Mouse (Mus musculus) limb, embryonic 13.5 days (tissue): ENCODE data around the gene Srl. TPM values are rescaled to one million over a fixed set of nuclear protein-coding genes. Genes with fewer than 3 reads are reported as not detected.

Experiments
- ATAC-seq: fragments of 200-750 bp; cut with Nextera tagmentation; 2 replicates; pipeline ENCODE4 v1.8.0; 2017; ENCODE audit warnings: low read depth, moderate number of reproducible peaks, moderate TSS enrichment; ENCODE audit not compliant: low FRiP score
- H3K27ac ChIP-seq: fragments of 300-500 bp; sonication (generic); 2 replicates; pipeline ENCODE4 v1.5.1; 2015; ENCODE audit warnings: inconsistent platforms, mild to moderate bottlenecking, moderate library complexity
- H3K27me3 ChIP-seq: fragments of 300-500 bp; sonication (generic); 2 replicates; pipeline ENCODE4 v1.6.1; 2015; ENCODE audit warnings: mild to moderate bottlenecking, inconsistent platforms
- H3K36me3 ChIP-seq: fragments of 300-500 bp; sonication (generic); 2 replicates; pipeline ENCODE4 v1.6.1; 2015; ENCODE audit warnings: inconsistent platforms, mild to moderate bottlenecking, moderate library complexity
- H3K4me1 ChIP-seq: fragments of 300-500 bp; sonication (generic); 2 replicates; pipeline ENCODE4 v1.6.1; 2015; ENCODE audit warnings: inconsistent platforms
- H3K4me2 ChIP-seq: fragments of 300-500 bp; sonication (generic); replicated peaks from 2 replicates; pipeline ENCODE4 v1.6.1; 2015; ENCODE audit warnings: inconsistent platforms, mild to moderate bottlenecking, moderate library complexity
- H3K4me3 ChIP-seq: fragments of 300-500 bp; sonication (generic); 2 replicates; pipeline ENCODE4 v1.5.1; 2015; ENCODE audit warnings: moderate library complexity, mild to moderate bottlenecking, inconsistent platforms
- H3K9ac ChIP-seq: fragments of 300-500 bp; sonication (generic); 2 replicates; pipeline ENCODE4 v1.6.1; 2015; ENCODE audit warnings: mild to moderate bottlenecking, inconsistent platforms
- H3K9me3 ChIP-seq: fragments of 300-500 bp; sonication (generic); 2 replicates; pipeline ENCODE4 v1.6.1; 2016; ENCODE audit warnings: inconsistent platforms
- WGBS: fragments of 180-500 bp; shearing (Covaris S2); methylation state at CpG from one replicate; pipeline ENCODE4 v1.1.7; 2015; 5-methylcytosine and 5-hydroxymethylcytosine counted together
- polyA plus RNA-seq: library from polyadenylated mRNA; unstranded; fragments of >200 nt; fragmentation: Nextera tagmentation; extraction: Ambion mirVana; gene quantifications from 2 replicates; pipeline ENCODE4 v1.2.1, GENCODE M21; 2015

Gene Srl
- polyA plus RNA-seq, 1 experiment from 2014 or later = 41.8 TPM

GRCm38 (mm10) chr16:4506181-4506580 is 35.4 kb downstream of the Srl start:
- no peak overlapping the region for H3K27ac ChIP-seq
- ATAC-seq = no peak
- H3K4me2 ChIP-seq = no peak overlapping the region
- H3K9me3 ChIP-seq = no peaks in the 10 kb centered on the region
- H3K9ac ChIP-seq = no peak overlapping the region
- H3K27me3 ChIP-seq = no peaks in the 10 kb centered on the region
- H3K4me1 ChIP-seq = no peaks in the 10 kb centered on the region
- H3K36me3 ChIP-seq = no peaks in the 10 kb centered on the region
- no peak overlapping the region for H3K4me3 ChIP-seq
- WGBS = 74% methylated on average over 3 of the region's 3 CpGs

GRCm38 (mm10) chr16:4503495-4503894 is 38.1 kb downstream of the Srl start:
- H3K27me3 ChIP-seq = no peaks in the 10 kb centered on the region
- no peaks in the 10 kb centered on the region for H3K9me3 ChIP-seq
- no peak overlapping the region for H3K9ac ChIP-seq
- H3K4me2 ChIP-seq = no peak overlapping the region
- WGBS = 100% methylated on average over 1 of the region's 1 CpGs
- H3K36me3 ChIP-seq = no peaks in the 10 kb centered on the region
- no peak for ATAC-seq
- no peak overlapping the region for H3K4me3 ChIP-seq
- no peak overlapping the region for H3K27ac ChIP-seq
- no peaks in the 10 kb centered on the region for H3K4me1 ChIP-seq

GRCm38 (mm10) chr16:4502568-4502967 is 39.0 kb downstream of the Srl start:
- H3K4me1 ChIP-seq = no peaks in the 10 kb centered on the region
- no peak for ATAC-seq

GRCm38 (mm10) chr16:4501703-4502102 is 39.9 kb downstream of the Srl start:
- H3K9ac ChIP-seq = no peak overlapping the region
- 79% methylated on average over 3 of the region's 3 CpGs for WGBS
- H3K36me3 ChIP-seq = 0 out of 2 replicates have a peak, but pooled peaks cover 5% of the 10 kb centered on the region
- no peak overlapping the region for H3K4me2 ChIP-seq
- ATAC-seq = no peak
- no peaks in the 10 kb centered on the region for H3K4me1 ChIP-seq
- H3K27ac ChIP-seq = no peak overlapping the region
- H3K4me3 ChIP-seq = no peak overlapping the region
- H3K27me3 ChIP-seq = no peaks in the 10 kb centered on the region
- no peaks in the 10 kb centered on the region for H3K9me3 ChIP-seq

More at GRCm38 (mm10) chr16:4502568-4502967, 39.0 kb downstream of the Srl start:
- no peaks in the 10 kb centered on the region for H3K9me3 ChIP-seq
- no peak overlapping the region for H3K4me3 ChIP-seq
- H3K27ac ChIP-seq = no peak overlapping the region
- H3K36me3 ChIP-seq = no peaks in the 10 kb centered on the region
- H3K4me2 ChIP-seq = no peak overlapping the region
- no peaks in the 10 kb centered on the region for H3K27me3 ChIP-seq
- H3K9ac ChIP-seq = no peak overlapping the region

- Histone ChIP-seq H3K9me3 (no peaks in the 10 kb centered on the region), H3K9ac (no peak overlapping the region), H3K4me3 (no peak overlapping the region), H3K27ac (no peak overlapping the region), H3K4me2 (no peak overlapping the region), H3K27me3 (no peaks in the 10 kb centered on the region), H3K36me3 (0 out of 2 replicates have a peak, but pooled peaks cover 5% of the 10 kb centered on the region), H3K4me1 (no peaks in the 10 kb centered on the region)
- 72% methylated on average over 8 of the region's 8 CpGs for WGBS
- no peak for ATAC-seq
Measured at GRCm38 (mm10) chr16:4500598-4501385, 40.8 kb downstream of the Srl start.

GRCm38 (mm10) chr16:4497762-4498607 is 43.6 kb downstream of the Srl start:
- Histone ChIP-seq H3K4me3 (no peak overlapping the region), H3K27me3 (no peaks in the 10 kb centered on the region), H3K36me3 (peaks cover 7% of the 10 kb centered on the region; the same call in 1 of the 2 replicates), H3K27ac (no peak overlapping the region), H3K9ac (no peak overlapping the region), H3K4me2 (no peak overlapping the region), H3K9me3 (no peaks in the 10 kb centered on the region), H3K4me1 (no peaks in the 10 kb centered on the region)
- 67% methylated on average over 8 of the region's 8 CpGs for WGBS
- no peak for ATAC-seq

- WGBS = 88% methylated on average over 3 of the region's 3 CpGs
- Histone ChIP-seq H3K9me3 (no peaks in the 10 kb centered on the region), H3K27me3 (no peaks in the 10 kb centered on the region), H3K4me1 (no peaks in the 10 kb centered on the region), H3K4me2 (no peak overlapping the region), H3K36me3 (peaks cover 18% of the 10 kb centered on the region), H3K27ac (no peak overlapping the region), H3K4me3 (no peak overlapping the region), H3K9ac (no peak overlapping the region)
- ATAC-seq = no peak
Measured at GRCm38 (mm10) chr16:4496470-4496869, 45.1 kb downstream of the Srl start.

GRCm38 (mm10) chr16:4495861-4496260 is 45.8 kb downstream of the Srl start:
- no peaks in the 10 kb centered on the region for H3K9me3 ChIP-seq
- no peaks in the 10 kb centered on the region for H3K27me3 ChIP-seq
- no peak overlapping the region for H3K27ac ChIP-seq
- H3K4me2 ChIP-seq = no peak overlapping the region
- H3K9ac ChIP-seq = no peak overlapping the region
- H3K36me3 ChIP-seq = peaks cover 22% of the 10 kb centered on the region
- H3K4me3 ChIP-seq = no peak overlapping the region
- no peak for ATAC-seq
- H3K4me1 ChIP-seq = no peaks in the 10 kb centered on the region
- WGBS = 87% methylated on average over 5 of the region's 5 CpGs

GRCm38 (mm10) chr16:4492777-4493563 is 48.6 kb downstream of the Srl start:
- Histone ChIP-seq H3K4me2 (no peak overlapping the region), H3K4me3 (no peak overlapping the region), H3K36me3 (peaks cover 30% of the 10 kb centered on the region), H3K4me1 (peaks cover 4% of the 10 kb centered on the region; the same call in 1 of the 2 replicates), H3K9ac (no peak overlapping the region), H3K27me3 (no peaks in the 10 kb centered on the region), H3K9me3 (no peaks in the 10 kb centered on the region), H3K27ac (no peak overlapping the region)
- ATAC-seq = no peak
- WGBS = 60% methylated on average over 2 of the region's 2 CpGs

GRCm38 (mm10) chr16:4489114-4489624 is 52.4 kb downstream of the Srl start:
- peak; percentile 73 for ATAC-seq
- Histone ChIP-seq H3K9me3 (no peaks in the 10 kb centered on the region), H3K4me3 (no peak overlapping the region), H3K4me1 (peaks cover 4% of the 10 kb centered on the region; the same call in 1 of the 2 replicates), H3K27ac (no peak overlapping the region), H3K27me3 (no peaks in the 10 kb centered on the region), H3K4me2 (no peak overlapping the region), H3K9ac (0 out of 2 replicates have a peak overlapping the region, but pooled peaks have one; percentile 39), H3K36me3 (peaks cover 46% of the 10 kb centered on the region)
- WGBS = 66% methylated on average over 11 of the region's 11 CpGs

GRCm38 (mm10) chr16:4480616-4481265 is 60.9 kb downstream of the Srl start:
- WGBS = 79% methylated on average over 5 of the region's 5 CpGs
- H3K9me3 ChIP-seq = no peaks in the 10 kb centered on the region
- no peaks in the 10 kb centered on the region for H3K27me3 ChIP-seq
- H3K36me3 ChIP-seq = peaks cover 21% of the 10 kb centered on the region
- H3K9ac ChIP-seq = no peak overlapping the region
- no peak for ATAC-seq
- H3K4me2 ChIP-seq = no peak overlapping the region
- H3K27ac ChIP-seq = no peak overlapping the region
- H3K4me1 ChIP-seq = no peaks in the 10 kb centered on the region
- no peak overlapping the region for H3K4me3 ChIP-seq
